Comparison of ENCODE assay signal across 8 mouse cellular contexts in genomic region chr6:47788821-47789220, GRCm38 (mm10). TPM values are rescaled to one million over a fixed set of nuclear protein-coding genes. Genes with fewer than 3 reads are reported as not detected.
A peak's percentile ranks its signal among the peaks of the same experiment; 100 is the strongest.
DNase-seq lines count a peak whose midpoint lies in the region; ATAC-seq and TF ChIP-seq lines count a peak whose summit lies in the region.

No protein-coding gene starts in this region.

- peak overlapping the region; percentile 80 for H3K9ac ChIP-seq in embryonic facial prominence, embryonic 14.5 days (ENCODE audit: low read depth, low read length)
- H3K9ac ChIP-seq in limb, embryonic 13.5 days, result peak overlapping the region; percentile 77
- H3K9ac ChIP-seq in stomach, postnatal 0 days (ENCODE audit: low read length), result peak overlapping the region; percentile 68; the same call in 1 of the 2 replicates

- no peak for DNase-seq in gastrocnemius, adult 2 months
- DNase-seq in gastrocnemius, postnatal 4 days (ENCODE audit: low spot score in 2 of 2), result no peak
- DNase-seq in A20 (ENCODE audit: low read depth, low spot score), result peak; percentile 63
- DNase-seq in embryonic facial prominence, embryonic 14.5 days (ENCODE audit: low spot score), result no peak
- no peak for DNase-seq in stomach, postnatal 0 days (ENCODE audit: low spot score)
- no peak for DNase-seq in ovary, postnatal 14 days (ENCODE audit: low spot score)
- DNase-seq in ovary, postnatal 36 days (ENCODE audit: low spot score), result no peak

- peak overlapping the region; percentile 78 for H3K4me3 ChIP-seq in gastrocnemius, adult 2 months
- peak overlapping the region; percentile 50 for H3K4me3 ChIP-seq in embryonic facial prominence, embryonic 14.5 days (ENCODE audit: low read depth, low read length)
- H3K4me3 ChIP-seq in limb, embryonic 13.5 days, result peak overlapping the region; percentile 55
- H3K4me3 ChIP-seq in stomach, postnatal 0 days (ENCODE audit: low read depth, low read length), result peak overlapping the region; percentile 39

- TF ChIP-seq EP300 in stomach, postnatal 0 days (optimal IDR thresholded peaks at IDR 0.05), result no peak

- intact Hi-C loops in gastrocnemius, adult 2 months (cut with DNase I), result no loop called here

- peak overlapping the region; percentile 58 for H3K4me2 ChIP-seq in embryonic facial prominence, embryonic 14.5 days (ENCODE audit: low read depth, low read length)
- peak overlapping the region; percentile 65 for H3K4me2 ChIP-seq in limb, embryonic 13.5 days (replicated peaks)
- peak overlapping the region; percentile 58 for H3K4me2 ChIP-seq in stomach, postnatal 0 days (replicated peaks; ENCODE audit: low read depth)

- 29% methylated on average over 3 of the region's 3 CpGs for WGBS in embryonic facial prominence, embryonic 14.5 days
- WGBS in limb, embryonic 13.5 days, result 46% methylated on average over 3 of the region's 3 CpGs
- WGBS in stomach, postnatal 0 days, result 9% methylated on average over 3 of the region's 3 CpGs

- 0 out of 2 replicates have a peak, but pooled peaks cover 5% of the 10 kb centered on the region for H3K4me1 ChIP-seq in embryonic facial prominence, embryonic 14.5 days (ENCODE audit: control insufficient read depth, insufficient read depth, low read length)
- H3K4me1 ChIP-seq in limb, embryonic 13.5 days, result 0 out of 2 replicates have a peak, but pooled peaks cover 5% of the 10 kb centered on the region
- no peaks in the 10 kb centered on the region for H3K4me1 ChIP-seq in stomach, postnatal 0 days (replicated peaks; ENCODE audit: control insufficient read depth, insufficient read depth)

- no peaks in the 10 kb centered on the region for H3K9me3 ChIP-seq in embryonic facial prominence, embryonic 14.5 days (ENCODE audit: control insufficient read depth, low read length)
- no peaks in the 10 kb centered on the region for H3K9me3 ChIP-seq in limb, embryonic 13.5 days
- no peaks in the 10 kb centered on the region for H3K9me3 ChIP-seq in stomach, postnatal 0 days (ENCODE audit: control insufficient read depth, low read length)

- no peak for TF ChIP-seq CTCF in gastrocnemius, adult 2 months (IDR thresholded peaks at IDR 0.05)
- TF ChIP-seq CTCF in stomach, postnatal 0 days (IDR thresholded peaks at IDR 0.05; ENCODE audit: low read depth), result no peak

- no peaks in the 10 kb centered on the region for H3K36me3 ChIP-seq in embryonic facial prominence, embryonic 14.5 days (ENCODE audit: control insufficient read depth, insufficient read depth, low read length)
- no peaks in the 10 kb centered on the region for H3K36me3 ChIP-seq in limb, embryonic 13.5 days
- H3K36me3 ChIP-seq in stomach, postnatal 0 days (ENCODE audit: control insufficient read depth, insufficient read depth, low read length), result no peaks in the 10 kb centered on the region

- H3K27ac ChIP-seq in gastrocnemius, adult 2 months, result peak overlapping the region; percentile 98
- H3K27ac ChIP-seq in embryonic facial prominence, embryonic 14.5 days (replicated peaks; ENCODE audit: low read depth, low read length), result peak overlapping the region; percentile 96
- H3K27ac ChIP-seq in limb, embryonic 13.5 days, result peak overlapping the region; percentile 92
- H3K27ac ChIP-seq in stomach, postnatal 0 days (replicated peaks), result peak overlapping the region; percentile 94

- ATAC-seq in embryonic facial prominence, embryonic 14.5 days (ENCODE audit: low read depth), result peak; percentile 8; the same call in 1 of the 2 replicates
- ATAC-seq in limb, embryonic 13.5 days (ENCODE audit: low FRiP score, low read depth), result no peak
- ATAC-seq in stomach, postnatal 0 days (ENCODE audit: low FRiP score, low TSS enrichment), result no peak

- H3K27me3 ChIP-seq in embryonic facial prominence, embryonic 14.5 days (replicated peaks; ENCODE audit: control insufficient read depth, insufficient read depth, low read length), result no peaks in the 10 kb centered on the region
- no peaks in the 10 kb centered on the region for H3K27me3 ChIP-seq in limb, embryonic 13.5 days
- no peaks in the 10 kb centered on the region for H3K27me3 ChIP-seq in stomach, postnatal 0 days (ENCODE audit: control insufficient read depth, insufficient read depth, low read length)

RNA-seq across cellular contexts. Expression of gene Pdia4, which starts 24.4 kb away (rescaled TPM):
- total RNA-seq in gastrocnemius, adult 2 months (2021), result 10 to 100 TPM; 11.2 to 18.9 TPM
- total RNA-seq in gastrocnemius, postnatal 4 days (2021), result 10 to 100 TPM; 60.3 to 64.3 TPM
- polyA plus RNA-seq in embryonic facial prominence, embryonic 14.5 days (2014; fragmentation: Nextera tagmentation; extraction: Ambion mirVana), result 262 and 270 TPM in 2 replicates
- polyA plus RNA-seq in limb, embryonic 13.5 days (2015; fragmentation: Nextera tagmentation; extraction: Ambion mirVana), result 282 and 324 TPM in 2 replicates
- 169 and 180 TPM in 2 replicates for polyA plus RNA-seq in stomach, postnatal 0 days (2015; fragmentation: Nextera tagmentation; extraction: Ambion mirVana)

RNA-seq across cellular contexts. Expression of gene Zfp786, which starts 41.8 kb away (rescaled TPM):
- 1 to 10 TPM in 1 of 2 experiments, under 1 TPM in 1; 0.42 to 1.2 TPM for total RNA-seq in gastrocnemius, adult 2 months (2021)
- 1 to 10 TPM; 1.0 to 1.3 TPM for total RNA-seq in gastrocnemius, postnatal 4 days (2021)
- 1.9 and 2.4 TPM in 2 replicates for polyA plus RNA-seq in embryonic facial prominence, embryonic 14.5 days (2014; fragmentation: Nextera tagmentation; extraction: Ambion mirVana)
- 5.6 and 6.1 TPM in 2 replicates for polyA plus RNA-seq in limb, embryonic 13.5 days (2015; fragmentation: Nextera tagmentation; extraction: Ambion mirVana)
- 1.0 and 1.1 TPM in 2 replicates for polyA plus RNA-seq in stomach, postnatal 0 days (2015; fragmentation: Nextera tagmentation; extraction: Ambion mirVana)

RNA-seq across cellular contexts. Expression of gene Zfp398, which starts 46.6 kb away (rescaled TPM):
- total RNA-seq in gastrocnemius, adult 2 months (2021), result 1 to 10 TPM; 5.7 to 6.5 TPM
- 1 to 10 TPM; 7.5 to 8.8 TPM for total RNA-seq in gastrocnemius, postnatal 4 days (2021)
- 8.0 and 8.1 TPM in 2 replicates for polyA plus RNA-seq in embryonic facial prominence, embryonic 14.5 days (2014; fragmentation: Nextera tagmentation; extraction: Ambion mirVana)
- polyA plus RNA-seq in limb, embryonic 13.5 days (2015; fragmentation: Nextera tagmentation; extraction: Ambion mirVana), result 12.4 and 12.6 TPM in 2 replicates
- polyA plus RNA-seq in stomach, postnatal 0 days (2015; fragmentation: Nextera tagmentation; extraction: Ambion mirVana), result 3.8 and 4.0 TPM in 2 replicates
